ENCODE assay signal across 38 mouse cellular contexts in the genomic region with DNA sequence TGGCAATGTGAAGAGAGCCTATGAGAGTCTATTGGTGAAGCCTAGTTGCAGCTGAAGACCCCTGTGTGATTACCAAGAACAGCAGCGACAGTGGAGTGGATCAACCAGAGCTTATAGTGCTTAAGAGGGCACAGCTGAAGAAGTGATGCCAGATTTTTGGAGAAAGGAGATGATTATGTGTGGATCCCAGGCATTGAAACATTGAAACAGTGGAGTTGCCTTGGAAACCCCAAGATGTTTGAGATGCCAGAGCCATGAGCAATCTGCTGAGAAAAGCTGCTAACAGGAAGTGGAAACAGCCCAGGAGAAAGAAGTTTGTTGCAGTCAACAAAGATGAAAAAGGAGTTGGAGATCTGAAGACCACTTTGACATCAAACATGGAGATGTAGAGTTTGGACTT. TPM values are rescaled to one million over a fixed set of nuclear protein-coding genes. Genes with fewer than 3 reads are reported as not detected.
"Had no signal": no experiment of that assay in that cellular context is flagged by ENCODE, and none has a peak within 500 bp of the region (broad histone marks: within the 10 kb centered on the region; RNA-seq: fewer than 3 reads in every experiment).

No protein-coding gene starts in this region.

- H3K9me3 ChIP-seq: liver, embryonic 13.5 days had no signal

- H3K36me3 ChIP-seq: heart, embryonic 10.5 days; heart, embryonic 12.5 days; hindbrain, embryonic 13.5 days; hindbrain, embryonic 15.5 days; limb, embryonic 10.5 days; limb, embryonic 12.5 days; liver, embryonic 13.5 days had no signal

- H3K27me3 ChIP-seq: heart, embryonic 12.5 days; hindbrain, embryonic 13.5 days; hindbrain, embryonic 15.5 days; limb, embryonic 12.5 days; liver, embryonic 13.5 days had no signal

- H3K4me3 ChIP-seq: gastrocnemius, adult 2 months; heart, adult 2 months; heart, embryonic 10.5 days; heart, embryonic 12.5 days; hindbrain, embryonic 13.5 days; hindbrain, embryonic 15.5 days; layer of hippocampus, adult 2 months; left cerebral cortex, adult 2 months; limb, embryonic 10.5 days; limb, embryonic 12.5 days; liver, embryonic 13.5 days had no signal

- ATAC-seq: hindbrain, postnatal 0 days; intestine, embryonic 16.5 days had no signal

- DNase-seq: gastrocnemius, adult 2 months; gastrocnemius, postnatal 10 days; gastrocnemius, postnatal 25 days; heart, adult 2 months; heart, postnatal 10 days; heart, postnatal 36 days; kidney, adult 18-20 months; kidney, adult 8-10 months; kidney, postnatal 10 days; kidney, postnatal 25 days; kidney, postnatal 4 days; liver; liver, embryonic 13.5 days had no signal

- H3K9ac ChIP-seq: heart, embryonic 12.5 days; hindbrain, embryonic 13.5 days; hindbrain, embryonic 15.5 days; limb, embryonic 12.5 days; liver, embryonic 13.5 days had no signal

- H3K4me1 ChIP-seq: heart, embryonic 10.5 days; heart, embryonic 12.5 days; hindbrain, embryonic 13.5 days; hindbrain, embryonic 15.5 days; limb, embryonic 10.5 days; limb, embryonic 12.5 days; liver, embryonic 13.5 days had no signal

- H3K4me2 ChIP-seq: heart, embryonic 12.5 days; hindbrain, embryonic 13.5 days; hindbrain, embryonic 15.5 days; limb, embryonic 12.5 days; liver, embryonic 11.5 days; liver, embryonic 13.5 days had no signal

- H3K27ac ChIP-seq: gastrocnemius, adult 2 months; heart, adult 2 months; heart, embryonic 10.5 days; hindbrain, embryonic 13.5 days; hindbrain, embryonic 15.5 days; hindbrain, postnatal 0 days; layer of hippocampus, adult 2 months; left cerebral cortex, adult 2 months; limb, embryonic 10.5 days; limb, embryonic 12.5 days; liver, embryonic 13.5 days had no signal

RNA-seq across cellular contexts. Expression of gene 2900092C05Rik, which starts 1.4 kb away (rescaled TPM):
- total RNA-seq: gastrocnemius, adult 2 months; gastrocnemius, postnatal 10 days; gastrocnemius, postnatal 25 days; gastrocnemius, postnatal 4 days; granulocyte monocyte progenitor cell, adult 5-6 weeks; heart, adult 2 months; heart, postnatal 10 days; heart, postnatal 36 days; hematopoietic stem cell, adult 5-6 weeks; hindbrain, postnatal 0 days; layer of hippocampus, adult 2 months; layer of hippocampus, postnatal 10 days; layer of hippocampus, postnatal 25 days; left cerebral cortex, adult 2 months; left cerebral cortex, postnatal 14 days; left cerebral cortex, postnatal 36 days had no signal
- polyA plus RNA-seq: heart, adult 2 months; heart, embryonic 10.5 days; heart, embryonic 12.5 days; heart, embryonic 14.5 days; heart, embryonic 16.5 days; hindbrain, embryonic 11.5 days; hindbrain, embryonic 13.5 days; hindbrain, embryonic 15.5 days; hindbrain, postnatal 0 days; intestine, embryonic 14.5 days; intestine, embryonic 16.5 days; kidney, embryonic 14.5 days; kidney, embryonic 16.5 days; limb, embryonic 10.5 days; limb, embryonic 12.5 days; limb, embryonic 14.5 days; liver, embryonic 11.5 days; liver, embryonic 13.5 days had no signal
